Mouse (Mus musculus) 3T3-L1 (cell line): ENCODE data around the gene Utp20.

Source experiments
- DNase-seq: peaks from one replicate; pipeline ENCODE4 v3.0.0-alpha.2; 2015; ENCODE audit warnings: low read depth, low spot score

The Utp20 gene

DNA sequence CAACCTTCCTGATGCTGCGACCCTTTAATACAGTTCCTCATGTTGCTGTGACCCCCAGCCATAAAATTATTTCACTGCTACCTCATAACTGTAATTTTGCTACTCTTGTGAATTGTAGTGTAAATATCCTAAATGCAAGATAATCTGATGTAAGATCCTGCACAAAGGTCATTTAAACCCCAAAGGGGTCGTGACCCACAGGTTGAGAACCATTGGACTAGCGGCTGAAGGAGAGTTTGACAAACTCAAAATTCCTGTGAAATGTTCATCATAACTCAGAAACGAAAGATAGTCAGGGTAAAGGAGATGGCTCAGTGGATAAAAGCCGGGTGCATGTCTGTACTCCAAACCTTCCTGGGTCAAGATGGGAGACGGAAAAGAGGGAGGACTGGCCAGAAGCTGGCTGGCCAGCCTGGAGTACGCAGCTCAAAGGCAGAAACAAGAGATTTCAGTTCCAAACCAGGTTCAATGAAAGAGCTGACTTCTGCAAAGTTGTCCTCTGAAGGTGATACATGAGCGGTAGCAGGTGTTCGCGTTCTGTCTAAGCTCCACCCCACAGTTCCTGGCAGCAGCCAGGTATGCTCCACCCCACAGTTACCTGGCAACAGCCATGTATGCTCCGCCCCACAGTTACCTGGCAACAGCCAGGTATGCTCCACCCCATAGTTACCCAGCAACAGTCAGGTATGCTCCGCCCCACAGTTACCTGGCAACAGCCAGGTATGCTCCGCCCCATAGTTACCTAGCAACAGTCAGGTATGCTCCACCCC lies 109.4 kb downstream of the Utp20 start:
- no peak for DNase-seq

DNA sequence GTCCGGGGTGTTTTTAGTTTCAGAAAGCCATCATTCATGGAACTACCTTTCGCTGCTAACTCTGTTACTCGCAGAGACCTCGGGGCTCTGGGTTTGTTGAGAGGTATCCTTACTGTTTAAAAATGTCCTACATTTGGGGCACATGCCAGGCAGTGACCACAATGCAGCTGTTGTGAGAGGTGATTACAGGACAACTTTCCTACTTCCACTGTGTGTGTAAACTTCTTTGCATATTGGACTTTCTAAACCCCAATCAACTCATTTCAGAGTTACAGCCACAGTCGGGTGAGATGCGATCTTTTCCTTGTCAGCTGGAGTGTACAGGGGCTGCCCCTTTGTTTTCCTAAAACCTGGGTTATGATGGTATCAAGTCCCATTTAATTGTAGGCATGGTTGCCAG lies 111.0 kb downstream of the Utp20 start:
- no peak for DNase-seq

DNA sequence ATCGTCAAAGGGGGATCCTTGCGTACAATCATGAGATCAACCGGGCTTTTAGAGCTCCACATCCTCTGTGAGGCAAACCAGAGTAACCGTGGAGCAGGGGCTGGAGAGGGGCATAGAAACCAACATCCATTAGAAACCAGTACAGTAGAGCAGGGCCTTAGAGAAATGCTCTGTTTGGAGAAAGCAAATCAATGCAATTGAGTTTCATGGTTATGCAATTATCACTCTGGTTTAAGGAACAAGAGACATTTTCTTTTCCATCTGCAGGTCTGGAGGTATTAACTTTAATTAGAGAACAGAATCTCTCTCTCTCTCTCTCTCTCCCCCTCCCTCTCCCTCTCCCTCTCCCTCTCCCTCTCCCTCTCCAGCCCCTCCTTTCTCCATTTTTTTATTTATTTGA lies 111.9 kb downstream of the Utp20 start:
- DNase-seq = no peak

DNA sequence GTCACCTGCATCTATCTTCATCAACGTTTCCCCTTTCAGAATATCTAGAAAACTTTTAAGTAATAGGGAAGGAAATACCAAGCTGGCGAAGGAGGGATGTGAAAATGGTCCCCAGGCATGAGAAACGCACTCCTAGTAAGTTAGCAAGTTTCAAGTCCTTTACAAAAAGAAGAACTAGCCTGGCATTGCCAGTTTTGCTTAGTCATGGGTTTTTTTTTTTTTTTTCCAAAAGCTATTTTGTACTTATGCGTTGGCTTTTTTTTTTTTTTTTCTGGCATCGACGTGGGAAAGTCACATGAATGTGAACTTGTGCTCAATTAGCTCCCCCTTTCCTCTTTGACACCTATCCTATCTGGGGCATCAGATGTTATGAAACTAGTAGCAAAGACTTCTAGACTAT lies 114.2 kb downstream of the Utp20 start:
- no peak for DNase-seq

DNA sequence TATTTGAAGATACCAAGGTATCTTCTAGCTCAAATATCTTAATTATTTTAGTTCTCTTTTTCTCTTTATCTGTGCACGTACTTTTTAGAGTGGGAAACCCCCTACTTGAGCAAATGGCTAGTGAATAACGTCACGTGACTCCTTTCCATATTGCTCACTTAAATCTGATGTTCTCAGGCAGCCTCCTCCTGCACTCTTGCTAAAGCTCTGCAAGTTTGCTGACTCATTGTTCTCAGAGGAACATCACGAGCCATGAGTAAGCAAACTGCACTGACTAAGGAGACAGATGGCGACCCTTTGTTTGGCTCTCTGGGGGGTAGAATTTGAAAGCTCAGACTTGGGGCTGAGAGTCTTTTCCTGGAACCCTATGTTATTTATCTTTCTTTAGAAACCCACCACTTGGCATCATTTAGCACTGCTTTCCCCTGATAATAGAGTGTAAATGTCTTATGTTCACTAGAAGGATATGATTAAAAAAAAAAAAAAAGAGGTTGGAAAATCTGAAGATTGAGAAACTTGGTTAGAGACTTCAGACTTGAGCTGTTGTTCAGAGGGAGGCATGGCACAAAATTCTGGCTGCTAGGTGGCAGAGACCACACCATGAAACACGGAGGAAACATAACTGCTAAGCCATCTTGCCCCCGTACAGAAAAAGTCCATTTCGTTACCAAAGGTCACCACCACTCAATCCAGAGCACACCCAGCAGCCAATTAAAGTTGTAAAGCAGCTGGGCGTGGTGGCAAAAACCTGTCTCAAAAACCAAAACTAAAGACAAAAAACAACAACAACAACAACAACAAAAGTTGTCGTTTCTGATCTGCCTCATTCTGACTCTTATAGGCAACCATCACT lies 117.7 kb downstream of the Utp20 start:
- peak; percentile 82 for DNase-seq

DNA sequence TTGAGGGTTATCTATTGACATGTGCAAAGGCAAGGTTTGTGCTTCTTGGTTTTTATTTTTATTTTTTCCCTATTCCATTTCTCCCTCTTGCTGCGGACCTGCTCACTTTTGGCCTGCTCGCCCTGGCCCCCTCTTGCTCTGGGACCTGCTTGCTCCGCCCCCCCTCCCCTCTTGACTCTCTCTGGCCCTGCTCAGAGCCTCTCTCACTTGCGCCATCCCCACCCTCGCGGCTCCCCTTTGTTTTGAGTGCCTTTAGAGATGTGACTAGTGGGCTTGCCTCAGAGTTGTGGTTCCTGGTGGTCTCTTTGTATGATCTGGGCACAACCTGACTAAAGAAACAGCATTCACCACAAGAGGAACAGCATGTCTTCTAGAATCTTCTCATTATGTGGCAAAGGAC lies 125.7 kb downstream of the Utp20 start:
- DNase-seq = no peak
